Mouse (Mus musculus): Measurements from ENCODE around the gene Itpr1.

The Itpr1 gene

DNA sequence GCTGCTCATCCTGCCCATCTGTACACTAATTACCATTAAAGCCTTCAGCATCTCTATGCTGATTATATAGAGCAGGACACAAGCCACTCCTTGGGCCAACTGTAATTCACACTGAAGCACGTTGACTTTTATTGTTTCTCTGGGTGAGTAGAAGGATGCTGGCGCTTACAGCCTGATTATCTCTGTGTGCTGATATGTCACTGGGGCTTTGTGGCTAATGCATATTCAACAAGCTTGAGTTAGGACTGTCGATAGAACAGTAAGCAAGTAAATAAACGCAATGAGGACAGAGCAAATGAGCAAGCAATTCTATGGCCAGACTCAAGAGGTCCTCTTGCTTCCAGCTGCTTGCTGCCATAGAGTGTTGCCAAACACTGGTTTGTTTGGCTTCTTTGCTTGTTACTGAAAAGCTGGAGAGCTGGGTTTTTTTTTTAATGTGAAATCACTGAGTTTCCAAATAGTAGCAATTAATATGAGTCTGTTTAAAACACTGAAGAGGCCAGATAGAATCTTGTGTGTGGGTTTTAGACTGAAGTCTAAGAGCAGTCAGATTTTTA is 103.5 kb downstream of the Itpr1 start:
- in situ Hi-C loops (cut with MboI, MseI), result loop anchor here in 1 of 2 experiments (25.0 kb wide), 1 partner anchor 1529 kb away; no protein-coding TSS in a partner anchor

GRCm38 (mm10) chr6:108316951-108317350 is 104.1 kb downstream of the Itpr1 start:
- in situ Hi-C loops (cut with MboI, MseI), result loop anchor here in 1 of 2 experiments (25.0 kb wide), 1 partner anchor 1530 kb away; no protein-coding TSS in a partner anchor

- in situ Hi-C loops (cut with MboI, MseI), result loop anchor here in 1 of 2 experiments (25.0 kb wide), 1 partner anchor 1534 kb away; no protein-coding TSS in a partner anchor
These were observed 108.8 kb downstream of the Itpr1 start for GRCm38 (mm10) chr6:108321653-108322052.

- in situ Hi-C loops (cut with MboI, MseI), result loop anchor here (25.0 kb wide), 2 partner anchors 1337 to 1537 kb away; no protein-coding TSS in a partner anchor
These were observed 111.6 kb downstream of the Itpr1 start for GRCm38 (mm10) chr6:108324464-108325025.

- in situ Hi-C loops (cut with MboI, MseI), result loop anchor here in 1 of 2 experiments (25.0 kb wide), 1 partner anchor 1338 kb away; no protein-coding TSS in a partner anchor
These were observed 112.5 kb downstream of the Itpr1 start for GRCm38 (mm10) chr6:108325400-108325799.

DNA sequence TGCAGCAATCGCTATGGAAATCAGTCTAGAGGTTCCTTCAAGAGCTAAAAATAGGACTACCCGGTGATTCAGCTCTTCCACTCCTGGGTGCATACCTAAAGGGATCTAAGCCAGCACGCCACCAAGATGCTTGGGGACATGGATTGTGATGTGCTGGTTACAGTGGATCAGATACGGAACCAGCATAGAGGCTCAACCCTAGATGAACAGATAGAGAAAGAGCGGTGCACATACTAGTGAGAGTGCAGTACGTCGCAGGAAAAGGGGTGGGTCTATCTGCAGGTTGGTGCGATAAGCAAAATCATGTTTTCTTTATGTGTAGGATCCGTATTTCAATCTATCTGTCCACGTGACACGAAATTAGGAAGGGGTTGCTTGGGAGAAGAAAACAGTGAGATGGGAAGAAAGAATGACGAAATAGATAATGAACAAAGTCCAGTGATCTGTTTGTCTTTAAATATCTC is 113.1 kb downstream of the Itpr1 start:
- in situ Hi-C loops (cut with MboI, MseI), result loop anchor here in 1 of 2 experiments (25.0 kb wide), 1 partner anchor 1339 kb away; no protein-coding TSS in a partner anchor

- in situ Hi-C loops (cut with MboI, MseI), result loop anchor here in 1 of 2 experiments (25.0 kb wide), 1 partner anchor 1339 kb away; no protein-coding TSS in a partner anchor
These were observed 113.9 kb downstream of the Itpr1 start for GRCm38 (mm10) chr6:108326751-108327161.

GRCm38 (mm10) chr6:108327561-108327960 is 114.7 kb downstream of the Itpr1 start:
- in situ Hi-C loops (cut with MboI, MseI), result loop anchor here in 1 of 2 experiments (25.0 kb wide), 1 partner anchor 1340 kb away; no protein-coding TSS in a partner anchor

DNA sequence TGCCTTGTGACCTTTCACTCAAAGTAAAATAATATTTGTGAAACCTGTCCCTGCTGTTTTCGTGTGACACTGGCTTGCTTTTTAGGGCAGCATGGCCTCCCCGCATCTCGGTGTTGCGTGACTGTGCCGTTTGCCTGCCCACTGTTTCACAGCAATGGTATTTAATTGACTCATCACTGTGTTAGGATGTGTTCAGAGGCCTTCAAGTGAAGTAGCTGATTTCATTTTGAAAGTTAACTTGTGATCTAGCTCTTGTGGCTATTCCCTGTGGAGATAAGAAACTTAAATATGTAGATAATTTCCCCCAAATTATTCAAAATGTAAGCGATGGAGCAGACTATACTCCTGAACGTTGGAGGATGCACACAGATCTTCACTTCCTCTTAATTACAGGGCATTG is 115.4 kb downstream of the Itpr1 start:
- in situ Hi-C loops (cut with MboI, MseI), result loop anchor here in 1 of 2 experiments (25.0 kb wide), 1 partner anchor 1341 kb away; no protein-coding TSS in a partner anchor

DNA sequence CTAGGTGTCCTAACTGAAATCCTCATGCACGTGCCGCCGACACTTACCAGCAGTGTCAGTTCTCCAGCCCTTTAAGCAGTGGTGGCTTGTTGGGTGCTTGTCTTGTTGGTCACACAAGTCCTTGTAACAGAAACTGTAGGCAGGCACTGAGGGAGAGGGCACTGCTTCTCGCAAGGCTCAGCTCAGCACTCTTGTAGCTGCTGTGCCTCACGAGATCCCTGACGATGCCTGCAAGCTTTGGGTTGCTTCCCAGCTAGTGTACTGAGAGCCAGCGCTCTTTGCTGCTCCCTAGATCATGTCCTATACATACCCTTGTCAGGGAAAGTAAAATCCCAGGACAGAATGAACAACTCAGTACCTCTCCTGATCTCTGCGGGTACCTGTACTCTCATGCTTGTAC is 117.6 kb downstream of the Itpr1 start:
- in situ Hi-C loops (cut with MboI, MseI), result loop anchor here in 1 of 2 experiments (25.0 kb wide), 1 partner anchor 1343 kb away; no protein-coding TSS in a partner anchor

DNA sequence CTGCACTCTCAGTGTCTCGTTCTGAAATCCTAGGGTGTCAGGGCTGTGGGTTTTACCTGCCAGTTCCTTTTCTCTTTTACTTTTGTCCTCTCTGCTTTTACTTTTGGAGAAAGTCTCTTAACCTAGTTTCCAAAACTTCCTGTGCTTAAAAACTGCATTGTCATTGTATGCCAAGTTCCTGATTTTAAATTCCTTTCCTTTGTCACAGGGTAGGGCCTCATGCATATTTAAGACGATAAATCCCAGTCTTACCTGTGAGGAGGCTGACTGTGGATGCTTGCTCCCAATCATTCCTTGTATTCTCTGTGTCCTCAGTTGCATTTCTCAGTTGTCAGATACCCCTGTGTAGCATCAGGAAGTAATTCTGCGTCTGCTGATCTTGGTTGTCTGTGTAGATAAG is 118.4 kb downstream of the Itpr1 start:
- in situ Hi-C loops (cut with MboI, MseI), result loop anchor here in 1 of 2 experiments (25.0 kb wide), 1 partner anchor 1344 kb away; no protein-coding TSS in a partner anchor

DNA sequence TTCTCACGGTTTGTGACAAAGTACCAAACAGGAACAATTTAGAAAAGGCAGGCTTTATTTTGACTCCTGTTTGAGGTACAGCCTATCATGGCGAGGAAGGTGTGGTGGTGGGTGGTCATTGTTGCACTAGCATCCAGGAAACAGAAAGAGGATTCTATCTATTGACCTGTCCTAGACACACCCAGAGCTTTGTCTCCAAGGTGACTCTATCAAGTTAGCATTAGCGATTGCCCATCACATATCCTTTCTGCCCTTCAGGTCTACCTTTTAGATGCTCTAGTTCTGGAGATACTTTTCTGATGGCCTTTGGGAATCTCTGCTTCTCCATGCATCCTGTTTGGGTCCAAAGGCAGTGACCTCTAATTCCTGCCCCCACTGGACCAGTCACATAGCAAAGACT is 121.2 kb downstream of the Itpr1 start:
- in situ Hi-C loops (cut with MboI, MseI), result loop anchor here in 1 of 2 experiments (25.0 kb wide), 1 partner anchor 1347 kb away; no protein-coding TSS in a partner anchor

DNA sequence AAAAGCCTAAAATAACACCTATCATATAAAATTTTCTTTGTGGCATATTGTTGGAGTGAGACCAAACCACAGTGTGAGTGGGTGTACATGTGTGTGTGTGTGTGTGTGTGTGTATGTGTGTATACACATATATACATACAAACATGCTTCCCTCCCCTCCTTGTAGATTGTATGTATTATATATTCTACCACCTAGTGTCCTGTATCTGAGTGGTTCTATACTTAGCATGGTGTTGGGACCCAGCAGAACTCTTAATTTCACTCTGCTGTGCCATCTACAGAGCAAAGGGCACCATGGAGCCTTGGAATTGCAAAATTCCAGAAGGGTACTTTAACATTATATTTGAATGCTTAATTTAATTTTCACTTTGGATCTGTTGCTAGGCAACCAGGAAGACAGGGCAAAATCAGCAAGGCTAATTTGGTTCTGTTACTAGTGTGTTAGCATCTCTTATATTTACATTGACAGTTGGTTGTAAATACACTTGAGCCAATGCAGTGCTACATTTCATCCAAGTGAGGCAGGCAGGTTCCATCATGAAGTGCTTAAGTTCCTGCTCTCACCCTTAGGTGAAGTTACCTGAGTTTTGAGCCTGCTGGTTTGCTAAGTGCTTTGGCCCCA is 122.4 kb downstream of the Itpr1 start:
- in situ Hi-C loops (cut with MboI, MseI), result loop anchor here in 1 of 2 experiments (25.0 kb wide), 1 partner anchor 1348 kb away; no protein-coding TSS in a partner anchor

DNA sequence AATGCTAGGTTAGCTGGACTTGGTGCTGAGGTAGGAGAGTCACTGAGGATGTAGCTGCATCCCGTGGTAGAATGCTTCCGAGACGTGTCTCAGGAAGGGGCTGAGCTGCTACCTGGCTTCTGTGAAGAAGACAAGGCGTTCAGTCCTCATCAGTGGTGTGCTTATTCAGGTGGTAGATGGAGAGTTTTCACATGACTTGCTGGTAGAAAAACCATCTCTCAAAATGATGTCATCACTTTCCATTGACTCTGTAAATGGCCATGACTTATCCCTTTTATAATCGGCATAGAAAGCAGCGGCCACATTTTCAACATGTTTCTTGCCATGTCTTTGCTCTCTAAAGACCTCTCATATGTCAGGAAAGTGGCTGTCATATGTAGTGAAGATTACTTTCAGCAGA is 123.6 kb downstream of the Itpr1 start:
- in situ Hi-C loops (cut with MboI, MseI), result loop anchor here in 1 of 2 experiments (25.0 kb wide), 1 partner anchor 1349 kb away; no protein-coding TSS in a partner anchor

DNA sequence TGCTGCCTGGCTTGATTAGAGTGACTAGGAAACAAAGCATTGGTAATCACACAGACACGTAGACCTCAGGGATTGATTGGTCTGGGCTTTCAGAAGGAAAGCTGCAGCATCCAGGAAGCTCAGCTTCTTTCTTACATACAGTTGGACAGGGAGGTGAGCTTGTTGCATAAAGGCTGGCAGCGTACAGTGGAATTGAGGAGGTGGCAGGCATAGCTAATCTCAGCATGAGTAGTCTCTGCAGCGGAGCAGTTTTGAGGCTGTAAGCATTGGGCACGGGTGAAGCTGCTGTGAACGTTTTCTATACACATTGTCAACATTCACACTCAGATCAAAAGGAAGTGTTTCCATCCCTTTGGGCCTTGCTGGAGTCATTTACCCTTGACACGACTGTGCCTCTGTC is 124.4 kb downstream of the Itpr1 start:
- in situ Hi-C loops (cut with MboI, MseI), result loop anchor here in 1 of 2 experiments (25.0 kb wide), 1 partner anchor 1350 kb away; no protein-coding TSS in a partner anchor

DNA sequence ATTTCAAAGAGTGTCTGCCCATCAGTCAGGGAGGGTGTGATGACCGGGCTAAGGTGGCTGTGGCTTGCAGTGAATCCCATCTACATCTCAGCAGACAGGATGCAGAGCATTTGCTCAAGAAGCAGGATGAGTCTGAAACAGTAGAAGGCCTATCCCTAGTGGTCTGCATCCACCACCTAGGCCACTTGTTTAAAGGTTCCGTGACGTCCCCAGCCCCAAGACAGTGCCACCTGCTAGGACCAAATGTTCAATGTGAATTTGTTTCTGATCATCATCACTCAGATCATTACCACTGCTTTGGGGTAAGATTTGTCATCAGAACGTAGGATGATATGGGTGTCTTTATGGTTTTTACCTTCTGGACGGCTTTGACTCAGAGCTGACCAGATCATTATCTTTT is 125.5 kb downstream of the Itpr1 start:
- in situ Hi-C loops (cut with MboI, MseI), result loop anchor here in 1 of 2 experiments (25.0 kb wide), 1 partner anchor 1351 kb away; no protein-coding TSS in a partner anchor

DNA sequence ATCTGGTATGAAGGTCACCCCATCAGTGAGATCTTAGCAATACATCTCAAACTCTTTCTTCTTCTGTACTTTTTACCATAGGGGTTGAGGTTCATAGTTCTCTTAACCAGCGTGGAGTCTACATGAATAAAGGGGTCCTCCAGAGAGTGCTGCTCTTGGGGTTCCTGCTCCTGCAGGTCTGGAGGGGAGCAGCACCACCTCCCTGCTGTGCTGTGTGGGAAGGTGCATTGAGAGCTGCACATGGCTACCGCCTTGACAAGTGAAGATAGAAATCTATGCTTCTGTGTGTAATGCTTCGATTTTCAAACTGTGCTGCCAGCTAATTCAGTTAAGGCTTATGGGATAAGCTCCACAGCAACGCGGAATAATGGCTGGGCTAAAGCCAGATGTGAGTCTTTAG is 130.1 kb downstream of the Itpr1 start:
- in situ Hi-C loops (cut with MboI, MseI), result loop anchor here in 1 of 2 experiments (25.0 kb wide), 1 partner anchor 1356 kb away; no protein-coding TSS in a partner anchor

DNA sequence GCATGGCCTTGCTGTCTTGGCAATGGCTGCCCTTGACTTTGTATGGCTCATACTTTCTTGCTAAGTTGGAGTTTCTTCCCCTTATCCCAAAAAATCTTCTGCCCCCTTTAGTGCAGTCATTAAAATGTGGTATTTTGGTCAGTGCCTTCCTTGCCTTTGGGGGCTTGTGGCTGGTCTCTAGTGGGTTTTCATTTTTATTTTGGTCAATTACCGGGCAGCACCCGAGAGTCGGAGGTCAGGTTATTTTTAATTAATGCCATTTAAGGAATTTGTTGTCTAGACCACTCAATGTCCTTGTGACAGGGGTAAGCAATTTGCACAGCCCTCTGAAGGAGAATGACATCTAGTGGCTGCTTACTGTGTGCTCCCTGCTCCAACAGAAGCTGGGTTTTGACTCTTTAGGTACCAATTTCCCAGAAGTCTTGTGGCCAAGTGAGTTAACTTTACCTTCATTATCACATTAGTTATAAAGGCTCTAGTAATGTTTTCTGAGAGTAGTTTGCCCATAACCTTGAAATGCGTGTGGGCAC is 130.9 kb downstream of the Itpr1 start:
- in situ Hi-C loops (cut with MboI, MseI), result loop anchor here in 1 of 2 experiments (25.0 kb wide), 1 partner anchor 1357 kb away; no protein-coding TSS in a partner anchor

GRCm38 (mm10) chr6:108350801-108351200 is 137.9 kb downstream of the Itpr1 start:
- in situ Hi-C loops (cut with MboI, MseI), result loop anchor here in 1 of 2 experiments (5.0 kb wide), 1 partner anchor 118 kb away; no protein-coding TSS in a partner anchor

GRCm38 (mm10) chr6:108351998-108352397 is 139.1 kb downstream of the Itpr1 start:
- in situ Hi-C loops (cut with MboI, MseI), result loop anchor here in 1 of 2 experiments (5.0 kb wide), 1 partner anchor 120 kb away; no protein-coding TSS in a partner anchor

- in situ Hi-C loops (cut with MboI, MseI), result no loop called here
These were observed 154.5 kb downstream of the Itpr1 start for GRCm38 (mm10) chr6:108367412-108367811.
